Mouse (Mus musculus) thymus, adult 2 months (tissue): ENCODE data around the gene Zcchc4.

Experiments
- CTCF ChIP-seq: fragments of 200-500 bp; IDR thresholded peaks from 2 replicates; pipeline ENCODE4 v1.5.1; 2012; ENCODE audit warnings: mild to moderate bottlenecking, control low read depth, low read length, moderate library complexity, borderline replicate concordance; ENCODE audit not compliant: control insufficient read depth, poor library complexity, insufficient read depth; ENCODE audit errors: extremely low read depth
- POLR2A ChIP-seq: fragments of 200-500 bp; IDR thresholded peaks from 2 replicates; pipeline ENCODE4 v1.6.1; 2012; ENCODE audit warnings: mild to moderate bottlenecking, low read length, control low read depth, moderate library complexity; ENCODE audit not compliant: control insufficient read depth, poor library complexity, insufficient read depth; ENCODE audit errors: extremely low read depth

DNA sequence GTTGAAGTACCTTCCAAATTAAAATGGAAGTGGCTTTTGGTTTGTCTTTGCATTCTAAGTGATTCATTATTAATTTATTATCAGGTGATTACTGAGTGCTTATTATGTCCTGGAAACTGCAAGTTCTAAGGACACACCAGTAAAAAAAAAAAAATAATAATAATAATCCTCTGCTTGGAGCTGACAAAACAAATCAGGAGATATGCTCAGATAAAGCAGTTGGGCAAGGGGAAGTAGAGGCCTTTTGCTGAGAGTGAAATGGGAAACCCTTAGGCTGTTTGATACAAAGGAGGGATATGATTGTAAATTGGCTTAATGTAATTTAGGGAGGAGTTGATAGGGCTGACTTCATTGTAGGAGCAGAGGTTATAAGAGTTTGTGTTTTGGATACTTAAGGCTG lies 28.3 kb upstream of the Zcchc4 start:
- TF ChIP-seq POLR2A (no peak), CTCF (no peak)
